Mouse (Mus musculus) heart, postnatal 25 days (tissue): Measurements from ENCODE around the gene Borcs6. TPM values are rescaled to one million over a fixed set of nuclear protein-coding genes. Genes with fewer than 3 reads are reported as not detected.

ENCODE experiments used
- DNase-seq: peaks from one replicate; pipeline ENCODE4 v3.0.0; 2022; ENCODE audit warnings: low spot score
- intact Hi-C: fragments of 180-260 bp; cut with DNase I; formaldehyde crosslinking; loops from one replicate; pipeline ENCODE4 v1.15.1; 2025
- total RNA-seq, 2 experiments: library from RNA; stranded (reverse); gene quantifications; 2 replicates each; pipeline ENCODE4 v1.2.3; 2021

The Borcs6 gene
- total RNA-seq, 2 experiments from 2014 or later = 14.4 to 16.4 TPM

DNA sequence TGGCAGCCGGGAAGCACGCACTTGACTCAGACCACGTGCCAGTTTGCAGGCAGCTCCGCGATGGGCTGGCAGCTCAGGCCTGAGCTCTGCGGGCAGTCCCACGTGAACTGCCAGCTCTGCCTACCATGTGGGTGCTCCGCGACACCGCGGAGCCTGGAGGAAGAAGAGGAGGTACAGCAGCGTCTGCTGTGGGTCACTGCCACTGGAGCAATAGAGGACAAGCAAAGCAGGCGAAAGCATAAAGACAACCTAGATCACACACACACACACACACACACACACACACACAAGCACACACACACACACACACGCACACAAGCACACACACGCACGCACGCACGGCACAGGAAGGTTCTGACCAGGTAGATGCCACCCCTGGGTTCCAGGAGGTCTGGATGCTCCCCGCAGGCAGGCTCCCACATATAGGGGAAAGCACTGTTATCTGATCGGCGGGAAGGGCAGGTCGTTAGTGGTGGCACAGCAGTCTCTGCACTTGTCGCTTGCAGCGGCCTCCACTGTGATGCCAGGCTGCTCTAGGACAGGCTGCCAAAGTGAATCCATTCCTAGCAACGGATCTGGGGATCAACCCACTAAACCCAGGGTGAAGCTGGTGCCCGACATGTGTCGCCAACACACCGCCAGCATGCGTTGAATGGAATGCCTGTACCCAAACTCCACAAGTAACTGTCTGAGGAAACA, 6.8 kb downstream of the Borcs6 start:
- intact Hi-C loops = loop anchor here (10.0 kb wide), 1 partner anchor 178 kb away; no protein-coding TSS in a partner anchor
- no peak for DNase-seq

DNA sequence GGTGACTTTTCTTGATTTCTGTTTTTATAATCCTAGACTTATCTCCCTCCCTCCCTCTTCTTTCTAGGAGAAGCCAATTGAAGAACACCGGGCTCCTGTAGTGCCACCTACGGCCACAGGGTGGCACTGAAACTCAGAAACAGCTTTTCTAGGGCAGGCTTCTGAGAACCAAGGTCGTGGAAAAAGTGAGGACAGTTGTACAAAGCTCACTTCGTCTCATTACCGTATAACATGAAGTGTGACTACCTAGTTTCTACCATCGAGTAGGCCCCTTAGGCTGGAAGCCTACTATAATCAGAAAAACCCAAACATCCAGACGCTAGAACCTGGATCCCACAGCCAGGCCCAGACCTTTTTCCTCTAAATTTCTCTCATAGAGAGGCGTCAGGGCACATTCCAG, 7.4 kb downstream of the Borcs6 start:
- intact Hi-C loops = loop anchor here (1.0 to 10.0 kb wide), 2 partner anchors 83 to 178 kb away; no protein-coding TSS in a partner anchor
- DNase-seq = peak; percentile 78

DNA sequence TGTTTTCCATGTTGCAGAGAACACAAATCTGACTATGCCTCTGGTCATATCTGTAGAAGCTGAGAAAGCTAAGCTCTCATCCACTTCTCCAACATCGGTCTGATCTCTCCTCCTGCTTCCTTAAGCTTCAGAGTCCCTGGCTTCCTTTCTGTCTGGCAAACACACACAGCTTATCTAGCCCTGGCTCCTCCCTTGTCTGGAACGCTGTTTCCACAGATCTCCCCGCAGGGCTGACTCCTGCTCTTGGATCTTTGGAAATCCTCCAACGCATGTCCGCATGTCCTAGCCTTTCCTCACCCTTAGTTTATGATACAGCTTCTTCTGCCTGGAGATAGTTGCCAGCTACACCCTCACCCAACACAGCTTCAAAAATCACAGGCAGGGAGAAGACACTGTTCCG, 8.1 kb downstream of the Borcs6 start:
- intact Hi-C loops = loop anchor here (1.0 to 10.0 kb wide), 2 partner anchors 83 to 177 kb away; no protein-coding TSS in a partner anchor
- peak; percentile 59 for DNase-seq

DNA sequence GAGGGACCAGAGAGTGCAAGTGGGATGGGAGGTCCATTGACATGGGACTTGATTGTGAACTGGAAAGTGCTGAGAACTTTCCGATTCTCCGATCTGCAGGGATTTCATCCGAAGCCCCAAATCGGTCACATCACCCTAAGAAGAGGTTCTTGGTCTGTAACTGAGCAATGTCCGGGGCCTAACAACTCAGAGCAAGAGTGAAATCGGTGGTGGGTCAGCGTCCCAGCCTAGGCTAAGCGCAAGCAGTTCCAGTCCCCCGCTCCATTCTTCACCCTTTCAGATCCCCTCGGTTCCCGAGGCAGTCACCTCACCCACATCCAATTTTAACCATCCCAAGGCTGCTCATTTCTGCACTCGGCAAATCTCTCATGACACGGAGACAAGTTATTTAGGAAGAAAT, 10.6 kb downstream of the Borcs6 start:
- intact Hi-C loops = loop anchor here (2.0 kb wide), 1 partner anchor 19 kb away; the partner anchor contains the start of gene Vamp2
- DNase-seq = no peak

DNA sequence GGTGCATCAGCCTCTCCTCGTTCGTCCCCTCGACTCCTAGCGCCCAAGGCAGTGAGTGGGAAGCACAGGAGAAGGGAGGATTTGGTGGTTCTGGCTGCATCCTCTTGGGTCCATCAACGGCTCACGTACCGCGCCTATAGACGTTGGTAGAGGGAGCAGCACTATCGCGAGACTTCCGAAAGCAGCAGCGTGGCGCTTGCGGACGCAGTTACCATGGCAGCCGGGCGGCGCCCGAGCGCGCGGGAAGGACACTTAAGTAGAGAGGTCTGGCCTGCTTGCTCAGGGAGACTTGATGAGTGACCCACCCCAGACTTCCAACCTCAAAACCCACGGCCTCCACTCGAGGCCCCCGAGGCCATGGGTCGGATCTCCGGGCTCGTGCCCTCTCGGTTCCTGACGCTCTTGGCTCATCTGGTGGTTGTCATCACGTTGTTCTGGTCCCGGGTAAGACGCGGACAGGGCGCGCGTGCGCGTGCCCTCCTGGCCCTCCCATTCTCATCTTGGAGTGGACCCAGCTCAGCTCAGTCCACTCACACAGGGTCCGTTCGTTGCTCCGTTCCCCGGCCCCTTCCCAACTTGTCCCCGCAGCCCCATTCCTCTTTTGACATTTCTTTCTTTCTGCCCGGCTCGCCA, 11.2 kb downstream of the Borcs6 start, which contains the start of gene Tmem107:
Gene Tmem107 (plus strand): TSS at position 217 of the 633 bp plus-strand sequence.
- intact Hi-C loops = loop anchor here (2.0 kb wide), 1 partner anchor 18 kb away; the partner anchor contains the start of gene Vamp2
- peak; percentile 90 for DNase-seq

DNA sequence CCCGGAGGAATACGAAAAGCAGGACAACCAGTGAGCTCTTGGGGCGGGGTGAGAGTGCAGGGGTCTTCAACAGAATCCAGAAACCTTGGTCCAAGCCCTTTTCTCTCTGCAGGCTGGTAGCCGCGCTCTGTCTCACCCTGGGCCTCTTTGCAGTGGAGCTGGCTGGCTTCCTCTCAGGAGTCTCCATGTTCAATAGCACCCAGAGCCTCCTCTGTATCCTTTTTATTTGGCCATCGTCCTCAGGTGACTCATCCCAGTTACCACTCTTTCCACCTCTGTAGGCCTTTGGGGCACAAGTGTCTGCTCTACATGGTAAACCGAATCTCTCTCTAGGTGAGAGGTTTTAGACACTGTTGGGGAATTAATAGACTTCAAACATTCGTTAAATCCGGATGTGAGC, 11.7 kb downstream of the Borcs6 start:
- DNase-seq = no peak
- intact Hi-C loops = loop anchor here (2.0 kb wide), 1 partner anchor 18 kb away; the partner anchor contains the start of gene Vamp2

DNA sequence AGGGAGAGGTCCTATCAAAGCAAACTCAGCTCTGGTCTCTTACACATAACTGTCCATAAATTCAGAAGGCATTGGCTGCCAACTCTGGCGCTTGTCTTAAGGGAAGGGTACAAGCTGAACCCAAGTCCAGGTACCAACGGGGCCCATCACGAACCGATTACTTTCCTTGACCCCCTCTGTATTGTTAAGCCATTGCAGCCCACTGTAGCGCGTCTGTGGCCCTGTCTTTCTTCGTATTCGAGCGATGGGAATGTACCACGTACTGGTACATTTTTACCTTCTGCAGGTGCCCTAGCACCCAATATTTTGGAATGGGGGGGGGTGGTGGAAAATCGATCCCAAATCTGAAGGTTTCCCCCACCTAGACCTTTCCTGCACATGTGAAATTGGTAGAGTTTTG, 12.7 kb downstream of the Borcs6 start:
- intact Hi-C loops = no loop called here

DNA sequence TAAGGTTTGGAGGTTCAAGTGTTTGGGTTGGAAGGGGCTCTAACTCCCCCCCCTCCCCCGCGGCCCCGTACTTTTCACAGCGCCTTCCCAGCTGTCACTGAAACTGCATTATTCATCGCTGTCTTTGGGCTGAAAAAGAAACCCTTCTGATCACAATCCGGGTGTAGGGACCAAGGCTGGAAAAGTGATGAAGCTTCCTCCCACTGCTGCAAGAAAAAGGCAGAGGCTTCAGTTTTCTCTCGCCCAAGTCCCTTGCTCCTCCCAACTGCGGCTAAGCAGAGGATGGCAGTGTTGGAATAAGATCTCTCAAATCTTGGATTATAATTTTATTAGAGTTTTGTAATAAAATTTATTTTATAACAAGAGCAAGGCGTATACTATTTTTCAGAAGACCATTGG, 13.1 kb downstream of the Borcs6 start:
- intact Hi-C loops = no loop called here
- no peak for DNase-seq

More for the DNA sequence above, 12.7 kb downstream of the Borcs6 start:
- DNase-seq = no peak

DNA sequence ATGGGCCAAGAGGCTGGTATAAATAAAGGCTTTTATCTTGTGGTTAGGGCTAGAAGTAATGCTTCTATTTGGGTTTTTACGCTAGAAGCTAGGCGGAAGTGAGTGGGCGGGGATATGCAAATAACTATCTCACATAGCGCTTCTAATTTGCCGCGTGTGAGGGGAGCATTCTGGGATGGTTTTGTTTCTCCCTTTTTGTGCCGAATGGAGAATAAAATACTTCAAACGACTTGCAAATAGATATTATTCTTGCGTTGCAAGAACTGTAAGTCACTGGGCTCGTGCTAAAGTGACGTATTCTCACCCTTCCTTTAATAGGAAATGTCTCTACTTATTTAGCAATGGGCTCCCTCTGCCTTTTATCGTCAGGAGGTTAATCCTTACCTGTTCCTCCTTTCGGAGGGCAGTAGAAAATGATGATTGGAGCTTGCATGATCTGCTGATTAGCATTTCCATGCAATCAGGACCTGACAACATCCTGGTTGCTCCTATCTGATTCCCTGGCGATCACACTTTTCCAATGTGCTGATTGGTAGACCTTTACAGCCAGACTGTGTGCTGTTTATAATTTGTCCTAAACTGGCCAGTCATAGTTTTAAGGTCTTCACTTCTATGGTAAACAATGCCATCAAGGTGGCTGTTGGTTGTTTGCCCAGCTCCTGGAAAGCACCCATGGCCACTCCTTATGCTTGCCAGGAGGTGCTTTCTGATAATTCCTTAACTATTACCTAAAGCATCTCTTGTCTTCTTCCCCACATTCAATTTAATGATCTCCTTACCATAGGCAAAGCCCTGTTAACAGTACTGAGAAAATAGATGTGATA, 13.8 kb downstream of the Borcs6 start:
- intact Hi-C loops = no loop called here
- peak; percentile 67 for DNase-seq

DNA sequence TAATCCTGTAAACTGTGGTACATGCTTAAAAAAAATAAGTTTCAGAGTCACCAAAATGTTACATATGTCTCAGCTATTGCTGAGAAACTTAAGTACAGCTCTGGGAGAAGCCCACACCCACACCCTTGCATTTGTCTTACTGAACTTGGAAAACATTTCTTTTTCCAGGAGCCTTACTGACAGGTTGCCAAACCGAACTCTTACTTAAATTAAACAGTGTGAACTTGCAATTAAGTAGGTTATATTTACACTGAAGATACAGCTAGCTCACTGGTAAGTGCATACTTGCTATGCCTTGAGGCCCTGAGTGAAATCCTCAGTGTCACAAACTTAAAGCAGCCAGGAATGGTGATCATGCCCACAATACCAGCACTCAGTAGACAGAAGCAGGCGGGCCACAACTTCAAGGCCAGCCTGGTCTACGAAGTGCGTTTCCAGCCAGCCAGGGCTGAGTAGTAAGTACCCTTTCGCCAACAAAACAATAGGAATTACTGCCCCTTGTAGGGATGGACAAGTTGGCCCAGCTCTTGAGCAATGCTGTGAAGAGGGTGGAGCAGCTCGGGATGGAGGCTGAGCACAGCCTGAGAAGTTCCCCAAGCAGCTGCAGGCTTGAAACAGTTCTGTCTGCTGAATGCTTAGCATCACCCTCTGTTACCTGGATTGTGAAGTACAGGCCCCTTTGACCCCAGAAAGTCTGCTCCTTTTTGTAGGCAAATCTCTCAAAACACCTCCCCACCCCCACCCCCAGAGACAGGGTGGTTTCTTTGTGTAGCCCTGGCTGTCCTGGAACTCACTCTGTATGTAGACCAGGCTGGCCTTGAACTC, 14.6 kb downstream of the Borcs6 start:
- no peak for DNase-seq
- intact Hi-C loops = no loop called here

DNA sequence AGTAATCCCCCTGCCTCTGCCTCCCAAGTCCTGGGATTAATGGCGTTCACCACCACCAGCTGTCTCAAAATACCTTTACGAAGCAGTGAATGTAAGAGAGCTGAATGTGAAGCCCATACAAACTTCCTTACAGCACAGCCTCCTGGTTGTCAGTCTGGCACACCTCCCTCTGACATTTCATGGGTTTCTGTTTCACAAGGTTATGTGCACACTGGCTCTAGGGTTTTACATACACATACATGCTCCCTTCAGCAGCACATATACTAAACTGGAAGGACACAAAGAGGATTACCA, 15.2 kb downstream of the Borcs6 start:
- intact Hi-C loops = no loop called here
- DNase-seq = no peak

DNA sequence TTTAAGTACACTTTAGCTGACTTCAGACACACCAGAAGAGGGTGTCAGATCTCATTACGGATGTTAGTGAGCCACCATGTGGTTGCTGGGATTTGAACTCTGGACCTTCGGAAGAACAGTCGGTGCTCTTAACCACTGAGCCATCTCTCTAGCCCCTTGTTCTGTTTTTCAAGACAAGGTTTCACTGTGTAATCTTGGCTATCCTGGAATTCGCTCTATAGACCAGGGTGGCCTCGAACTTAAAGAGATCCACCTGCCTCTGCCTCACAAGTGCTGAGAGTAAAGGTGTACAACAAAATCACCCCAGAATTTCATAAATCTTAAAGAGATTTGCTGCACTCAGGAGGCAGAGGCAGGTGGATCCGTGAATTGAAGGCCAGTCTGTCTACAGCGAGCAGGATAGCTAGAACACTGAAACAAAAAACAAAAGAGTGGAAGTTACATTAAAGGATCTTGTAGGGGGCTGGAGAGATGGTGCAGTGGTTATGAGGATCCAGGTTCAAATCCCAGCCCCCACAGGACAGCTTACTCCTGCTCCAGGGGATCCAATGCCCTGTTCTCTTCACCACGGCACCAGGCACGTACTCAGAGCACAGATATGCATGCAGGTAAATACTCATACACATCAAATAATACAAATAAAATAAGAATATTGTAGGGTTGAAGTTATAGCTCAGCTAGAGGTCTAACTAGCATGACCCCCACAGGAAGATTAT, 16.4 kb downstream of the Borcs6 start:
- intact Hi-C loops = no loop called here
- no peak for DNase-seq

DNA sequence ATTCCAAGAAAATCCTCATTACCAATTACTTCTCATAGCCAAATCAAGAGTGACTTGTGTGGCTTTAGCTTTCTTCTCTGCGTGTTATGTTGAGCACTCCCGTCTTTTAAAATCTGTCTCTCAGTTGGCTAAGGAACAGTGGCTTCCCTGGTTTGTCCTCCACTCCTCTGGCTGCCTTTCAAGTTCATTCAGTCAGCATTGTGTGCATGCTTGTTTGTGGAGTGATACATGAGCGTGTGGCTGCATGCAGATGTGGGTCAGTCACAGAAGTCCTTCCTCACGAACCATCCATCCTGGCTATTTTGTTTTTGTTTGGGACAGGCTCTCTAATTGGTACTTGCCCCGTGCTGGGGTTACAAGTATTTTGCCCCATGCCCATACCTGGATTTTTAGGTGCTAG, 17.1 kb downstream of the Borcs6 start:
- intact Hi-C loops = no loop called here

DNA sequence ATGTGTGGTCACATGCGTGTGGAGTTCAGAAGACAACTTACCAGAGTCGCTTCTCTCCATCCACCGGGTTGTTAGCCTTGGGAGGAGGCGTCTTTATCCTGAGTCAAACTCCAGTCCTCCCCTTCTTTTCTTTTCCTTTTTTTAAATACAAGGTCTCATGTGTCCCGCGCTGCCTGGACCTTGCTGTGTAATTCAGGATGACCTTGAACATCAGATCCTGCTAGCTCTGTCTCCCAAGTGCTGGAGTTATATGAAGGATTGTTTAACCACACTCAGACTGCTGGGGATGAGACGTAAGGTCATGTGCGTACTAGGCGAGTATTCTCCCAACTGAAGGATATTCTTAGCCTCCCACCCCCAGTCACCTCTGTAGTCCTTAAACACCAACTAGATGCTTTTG, 17.8 kb downstream of the Borcs6 start:
- no peak for DNase-seq
- intact Hi-C loops = no loop called here

More for the DNA sequence above, 17.1 kb downstream of the Borcs6 start:
- DNase-seq = no peak

DNA sequence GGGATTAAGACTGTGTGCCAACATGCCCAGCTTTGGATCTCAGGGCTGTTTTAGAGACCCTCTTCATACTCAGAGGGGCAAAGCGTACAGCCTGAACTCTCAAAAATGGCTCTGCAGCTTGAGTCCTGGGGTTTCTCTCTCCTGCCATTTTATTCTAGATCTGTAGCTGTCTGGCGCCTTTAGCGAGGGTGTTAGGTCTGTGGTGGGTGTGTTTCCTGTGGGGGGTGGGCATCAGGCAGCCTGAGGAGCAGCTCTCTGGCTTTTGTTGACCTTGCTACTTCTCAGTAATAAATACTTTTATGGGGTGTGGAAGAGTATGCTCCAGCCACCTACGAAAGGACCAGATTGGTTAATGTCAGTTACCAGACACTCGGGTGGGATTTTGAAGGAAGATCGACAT, 18.5 kb downstream of the Borcs6 start:
- DNase-seq = no peak
- intact Hi-C loops = no loop called here

DNA sequence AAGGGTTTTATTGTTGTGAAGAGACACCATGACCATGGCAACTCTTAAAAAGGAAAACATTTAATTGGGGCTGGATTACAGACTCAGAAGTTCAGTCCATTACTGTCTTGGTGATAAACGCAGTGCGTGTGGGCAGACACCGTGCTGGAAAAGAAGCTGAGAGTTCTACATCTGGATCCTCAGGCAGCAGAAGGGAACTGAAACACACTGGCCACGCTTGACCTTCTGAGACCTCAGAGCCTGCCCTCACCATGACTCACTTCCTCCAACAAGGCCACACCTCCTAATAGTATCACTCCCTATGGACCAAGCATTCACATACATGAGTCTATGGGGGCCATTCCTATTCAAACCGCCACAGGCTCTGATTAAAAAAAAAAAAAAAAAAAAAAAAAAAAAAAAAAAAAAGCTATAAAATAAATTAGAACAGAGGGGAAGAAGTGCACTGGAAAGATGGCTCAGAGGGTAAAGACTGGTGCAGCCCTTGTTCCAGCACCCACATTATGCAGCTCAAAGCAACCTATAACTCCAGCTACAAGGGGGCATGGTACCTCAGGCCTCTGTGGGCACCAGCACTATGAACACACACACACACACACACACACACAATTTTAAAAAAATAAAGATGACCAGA, 19.4 kb downstream of the Borcs6 start:
- DNase-seq = peak; percentile 18
- intact Hi-C loops = no loop called here

DNA sequence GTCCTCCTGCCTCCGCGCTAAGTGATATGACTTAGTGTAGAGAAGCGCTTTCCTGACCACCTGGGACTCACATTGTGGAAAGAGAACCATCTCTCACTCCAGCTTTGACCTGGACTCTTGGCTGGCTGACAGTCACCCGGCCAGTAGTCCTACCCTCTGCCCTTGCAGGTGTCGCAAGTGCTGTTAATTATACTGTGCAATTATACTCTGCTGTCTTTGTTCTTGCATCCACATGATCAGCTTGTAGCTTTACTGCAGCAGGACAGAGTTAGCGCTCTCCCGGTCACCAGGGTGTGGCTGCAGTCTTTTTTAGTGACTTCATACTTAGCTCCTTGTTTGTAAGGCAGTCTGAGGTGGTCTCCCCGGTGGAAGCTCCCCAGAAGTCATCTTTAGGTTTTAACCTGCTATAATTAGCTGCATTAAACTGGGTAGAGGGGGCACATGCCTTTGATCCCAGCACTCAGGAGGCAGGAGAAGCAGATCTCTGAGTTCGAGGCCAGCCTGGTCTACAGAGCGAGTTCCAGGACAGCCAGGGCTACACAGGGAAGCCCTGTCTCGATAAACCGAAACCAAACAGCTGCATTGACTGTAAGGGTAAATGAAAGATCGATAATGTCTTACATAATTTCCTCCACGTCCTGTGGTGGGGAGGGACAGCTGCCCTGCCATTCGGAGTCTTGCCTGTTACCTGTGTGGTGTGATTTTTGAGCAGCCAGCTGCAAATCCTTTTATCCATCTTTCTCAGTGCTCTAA, 20.8 kb downstream of the Borcs6 start:
- DNase-seq = no peak
- intact Hi-C loops = no loop called here

DNA sequence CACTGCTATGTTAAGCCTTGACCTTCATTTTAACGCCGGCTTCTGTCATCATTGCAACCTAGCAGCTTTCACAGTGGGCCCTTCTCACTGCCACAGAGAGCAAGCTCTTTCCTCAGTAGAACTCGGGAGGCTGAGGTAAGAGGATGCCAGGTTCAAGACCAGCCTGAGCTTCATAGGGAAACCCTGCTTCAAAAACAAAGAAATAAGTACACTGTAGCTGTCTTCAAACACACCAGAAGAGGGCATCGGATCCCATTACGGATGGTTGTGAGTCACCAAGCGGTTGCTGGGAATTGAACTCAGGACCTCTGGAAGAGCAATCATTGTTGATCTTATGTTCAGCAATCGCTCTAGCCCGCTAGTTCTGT, 21.3 kb downstream of the Borcs6 start:
- intact Hi-C loops = no loop called here
- DNase-seq = no peak
